Mouse (Mus musculus) layer of hippocampus, postnatal 10 days (tissue): ENCODE data around the gene 2210011C24Rik. TPM values are rescaled to one million over a fixed set of nuclear protein-coding genes. Genes with fewer than 3 reads are reported as not detected.

Experiments used
- DNase-seq, 2 experiments: peaks; one replicate each; pipeline ENCODE4 v3.0.0; 2021; ENCODE audit warnings: low spot score in 2 of 2
- long read RNA-seq: library from polyadenylated mRNA; stranded (forward); transcript quantifications from one replicate; pipeline ENCODE4 v2.0.0, GENCODE M21; 2023
- total RNA-seq, 2 experiments: library from RNA; stranded (reverse); gene quantifications; 2 replicates each; pipeline ENCODE4 v1.2.3; 2021

Gene 2210011C24Rik
- not detected for total RNA-seq
- long read RNA-seq: 0 reads

DNA sequence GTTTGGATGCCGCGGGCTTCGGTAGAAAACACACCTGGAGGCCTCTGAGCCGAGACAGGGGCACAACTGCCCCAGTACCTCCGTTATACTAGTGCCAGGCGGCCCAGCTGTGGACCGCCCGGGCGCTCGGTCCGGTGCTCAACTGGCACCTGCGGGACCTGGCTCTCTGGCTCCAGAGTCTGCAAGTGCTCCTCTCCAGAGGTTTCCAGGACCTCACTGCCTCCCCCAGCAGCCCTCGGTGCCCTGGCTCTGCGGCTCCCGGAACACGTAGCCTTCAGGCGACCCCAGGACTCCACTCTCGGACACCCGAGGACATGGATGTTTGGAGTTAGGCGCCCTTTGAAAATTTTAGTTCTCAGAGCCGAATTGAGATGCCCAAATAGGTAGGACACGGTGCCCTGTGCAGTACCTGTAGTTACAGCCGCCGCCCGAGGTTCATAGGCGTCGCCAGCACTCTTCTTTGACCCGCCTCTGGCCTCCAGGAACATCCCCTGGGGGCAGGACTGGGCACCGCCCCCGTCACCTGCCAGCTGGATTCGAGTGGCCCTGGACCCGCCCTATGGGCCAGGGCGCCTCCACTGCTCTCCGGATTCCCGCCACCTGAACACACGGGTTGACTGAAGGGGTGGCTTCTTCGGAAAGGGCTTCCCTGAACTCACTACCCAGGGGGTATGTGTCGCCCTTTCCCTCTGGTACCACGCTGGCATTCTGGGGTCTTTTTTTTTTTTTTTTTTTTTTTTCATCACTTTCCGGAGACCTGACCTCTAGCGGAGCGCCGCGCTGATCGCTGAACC lies at the start of gene 2210011C24Rik:
Gene 2210011C24Rik, minus strand, starts transcription at position 467 of the 794 bp plus-strand sequence.
- DNase-seq: no peak

DNA sequence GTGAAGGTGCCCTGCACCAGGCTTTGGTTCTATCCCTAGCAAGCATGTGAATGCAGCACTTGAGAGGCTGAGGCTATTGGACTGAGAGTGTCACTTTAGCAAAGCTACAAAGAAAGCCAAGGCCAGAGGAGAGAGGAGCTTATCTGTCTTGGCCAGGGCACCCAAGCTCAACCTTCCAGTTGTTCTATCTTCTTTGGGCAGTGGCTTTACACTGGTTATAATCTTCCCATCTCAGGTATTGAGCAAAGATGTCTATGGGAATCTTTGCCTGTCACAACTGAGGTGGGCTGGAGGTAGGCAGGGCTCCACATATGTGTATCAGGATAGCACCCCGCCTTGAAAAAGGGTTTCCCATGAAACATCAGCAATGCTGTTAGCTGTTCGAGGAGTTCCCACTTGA lies 48.3 kb upstream of the 2210011C24Rik start:
- DNase-seq: no peak

GRCm38 (mm10) chr8:84059226-84059625 lies 47.3 kb upstream of the 2210011C24Rik start:
- DNase-seq: no peak

- no peak for DNase-seq
Measured at GRCm38 (mm10) chr8:84057827-84058226, 45.9 kb upstream of the 2210011C24Rik start.

- no peak for DNase-seq
Measured at GRCm38 (mm10) chr8:84053229-84053628, 41.3 kb upstream of the 2210011C24Rik start.

GRCm38 (mm10) chr8:84052746-84053145 lies 40.8 kb upstream of the 2210011C24Rik start:
- no peak for DNase-seq

- DNase-seq: no peak
Measured at GRCm38 (mm10) chr8:84048171-84048570, 36.2 kb upstream of the 2210011C24Rik start.

GRCm38 (mm10) chr8:84046505-84046904 lies 34.5 kb upstream of the 2210011C24Rik start:
- no peak for DNase-seq

DNA sequence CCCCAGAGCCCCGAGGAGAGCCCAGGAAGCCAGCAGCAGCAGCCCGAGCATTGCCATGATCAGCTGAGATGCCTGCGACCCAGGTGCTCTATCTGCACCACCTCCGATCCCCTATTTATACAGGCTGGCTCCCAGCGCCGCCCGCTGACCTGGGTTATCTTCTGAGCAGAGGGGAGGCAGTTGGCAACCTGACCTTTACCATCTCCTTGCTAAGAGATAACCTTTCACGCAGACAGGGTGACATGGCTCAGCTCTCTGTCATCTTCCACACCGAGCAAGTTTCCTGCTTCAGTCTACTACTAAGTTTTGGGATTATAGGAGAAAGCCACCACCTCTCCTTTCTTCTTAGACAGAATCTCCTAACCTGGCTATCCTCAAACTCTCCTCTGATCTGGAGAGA lies 32.9 kb upstream of the 2210011C24Rik start, which contains the start of gene Rln3:
Gene Rln3, minus strand, starts transcription at position 101 of the 400 bp plus-strand sequence.
- no peak for DNase-seq

GRCm38 (mm10) chr8:84044103-84044502 lies 32.1 kb upstream of the 2210011C24Rik start:
- DNase-seq: no peak

GRCm38 (mm10) chr8:84042948-84043342 lies 31.0 kb upstream of the 2210011C24Rik start:
- peak in 1 of 2 experiments; percentile 34 for DNase-seq

- peak; percentile 59 to 66 for DNase-seq
Measured at GRCm38 (mm10) chr8:84042066-84042947, 30.3 kb upstream of the 2210011C24Rik start, which contains the start of gene Il27ra. Gene Il27ra (minus strand): TSS chr8:84042589.

DNA sequence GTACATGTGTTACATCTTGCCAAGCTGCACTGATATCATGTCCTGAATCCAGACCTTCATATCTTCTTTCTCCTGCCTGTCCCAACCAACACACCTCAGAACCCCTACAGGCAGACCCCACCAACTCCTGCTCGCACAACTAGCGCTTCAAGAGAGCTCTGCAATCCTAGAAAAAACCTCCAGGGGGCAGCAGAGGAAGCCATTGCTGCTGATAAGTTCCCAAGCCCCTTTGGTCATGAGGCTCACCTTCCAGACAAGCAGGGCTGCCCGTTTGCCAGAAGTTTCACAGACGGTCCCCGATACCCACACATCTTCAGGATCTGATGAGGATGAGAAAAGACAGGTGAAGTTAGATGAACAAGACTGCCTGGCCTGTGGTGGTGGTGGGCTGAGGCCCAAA lies 27.1 kb upstream of the 2210011C24Rik start:
- peak; percentile 84 to 85 for DNase-seq

DNA sequence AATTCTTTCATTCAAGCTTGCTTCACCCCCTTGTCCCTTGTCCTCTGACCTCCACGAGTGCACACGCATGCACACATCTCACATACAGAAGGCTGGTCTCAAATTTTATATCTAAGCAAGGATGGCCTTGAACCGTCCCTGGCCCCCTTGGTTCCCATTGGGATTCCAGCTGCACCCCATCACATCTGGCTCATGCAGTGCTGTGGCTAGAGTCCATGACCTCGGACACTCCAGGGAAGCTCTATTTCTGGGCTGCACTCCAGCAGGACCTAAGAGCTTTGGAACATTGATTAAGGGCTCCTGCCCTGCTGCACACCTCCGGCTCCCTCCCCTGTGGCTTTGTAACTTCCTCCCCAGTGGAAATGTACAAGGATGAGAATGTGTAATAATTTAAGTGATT lies 26.0 kb upstream of the 2210011C24Rik start:
- DNase-seq: no peak

DNA sequence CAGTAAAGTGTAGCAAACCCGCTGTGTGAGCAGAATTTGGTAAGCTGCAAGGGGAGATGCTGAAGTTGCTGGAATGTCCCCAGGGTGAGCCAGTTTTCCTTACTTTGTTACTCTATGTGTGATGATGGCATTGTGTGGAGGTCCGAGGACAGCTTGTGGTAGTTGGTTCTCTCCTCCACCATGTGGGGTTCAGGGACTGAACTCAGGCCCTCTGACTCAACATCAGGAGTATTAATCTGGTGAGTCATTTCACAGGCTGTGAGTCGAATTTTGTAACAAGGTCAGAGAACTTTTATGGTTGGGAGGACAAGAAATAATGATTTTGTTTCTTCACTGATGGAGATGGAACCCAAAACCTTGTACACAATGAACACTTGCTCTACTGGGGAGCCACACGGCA lies 20.8 kb upstream of the 2210011C24Rik start:
- no peak for DNase-seq

DNA sequence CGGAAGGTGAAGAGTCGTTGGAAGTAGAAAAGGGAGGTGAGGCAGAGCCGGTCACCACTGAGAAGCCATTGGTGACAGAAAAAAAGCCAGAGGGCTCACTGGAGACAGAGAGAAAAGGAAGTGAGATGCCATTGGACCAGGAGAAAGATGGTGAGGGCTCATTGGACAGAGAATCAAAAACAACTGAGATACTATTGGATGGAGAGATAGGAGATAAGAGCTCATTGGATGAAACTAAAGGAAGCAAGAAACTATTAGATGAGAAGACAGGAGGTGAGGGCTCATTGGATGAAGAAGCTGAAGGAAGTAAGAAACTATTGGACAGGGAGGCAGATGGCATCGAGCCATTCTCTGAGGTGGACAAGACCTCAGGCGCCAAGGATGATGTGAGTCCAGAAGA lies 17.3 kb upstream of the 2210011C24Rik start:
- no peak for DNase-seq

DNA sequence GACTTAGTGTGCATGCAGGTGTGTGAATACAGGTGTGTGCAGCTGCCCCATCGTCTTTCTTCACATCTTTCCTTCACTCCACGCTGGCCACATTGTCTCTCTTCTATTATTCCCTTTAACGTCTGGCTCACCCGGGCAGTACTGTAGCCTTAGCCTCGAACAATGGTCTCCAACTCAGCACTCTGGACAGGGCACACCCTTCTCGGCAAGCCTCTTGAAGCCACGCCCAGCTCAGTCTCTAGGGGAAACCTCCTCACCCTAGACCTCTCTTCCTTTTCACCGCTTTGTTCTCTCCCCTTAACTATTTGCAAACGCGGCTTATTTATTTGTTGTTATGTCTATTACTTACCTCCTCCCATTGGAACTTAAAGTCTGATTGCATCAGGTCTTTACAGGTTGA lies 15.5 kb upstream of the 2210011C24Rik start:
- DNase-seq: no peak

- peak; percentile 53 to 67 for DNase-seq
Measured at GRCm38 (mm10) chr8:84025863-84026262, 13.9 kb upstream of the 2210011C24Rik start.

DNA sequence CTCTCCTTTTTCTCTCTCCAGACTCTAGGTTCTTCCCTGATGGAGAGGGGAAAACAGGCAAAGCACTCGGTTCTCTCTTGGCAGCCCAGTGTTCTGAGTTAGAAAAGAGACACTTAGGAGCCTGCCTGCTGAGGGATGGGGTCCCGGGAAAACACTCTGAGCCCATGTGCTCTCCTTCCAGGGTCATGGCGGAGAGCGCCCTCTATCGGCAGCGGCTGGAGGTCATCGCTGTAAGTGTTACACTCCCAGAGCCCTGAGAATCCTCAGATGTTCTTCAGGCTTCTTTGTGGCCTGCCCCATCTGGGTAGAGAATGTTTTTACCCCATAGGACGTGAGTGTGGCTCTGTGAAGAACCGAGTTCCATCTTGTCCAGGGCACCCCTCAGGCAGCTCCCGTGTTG lies 12.2 kb upstream of the 2210011C24Rik start:
- peak; percentile 63 to 65 for DNase-seq

DNA sequence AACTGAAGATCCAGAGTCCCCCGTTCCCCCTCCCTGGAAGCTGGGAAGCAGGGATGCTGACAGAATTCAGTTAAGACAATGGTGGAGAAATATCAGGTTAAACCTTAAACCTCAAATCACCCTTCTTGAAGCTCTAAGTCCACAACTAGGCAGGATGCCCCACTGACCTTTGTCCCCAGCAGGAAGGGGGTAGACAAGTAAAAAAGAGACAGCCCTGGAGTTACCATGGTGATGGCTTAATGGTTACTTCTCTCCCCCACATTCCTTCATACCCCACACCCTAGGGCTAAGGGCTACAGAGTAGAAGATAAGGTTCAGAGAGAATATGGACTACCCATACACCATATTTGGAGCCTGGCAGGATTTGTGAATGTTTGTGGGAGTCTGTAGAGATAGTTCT lies 11.7 kb upstream of the 2210011C24Rik start:
- DNase-seq: no peak

- no peak for DNase-seq
Measured at GRCm38 (mm10) chr8:84023085-84023484, 11.1 kb upstream of the 2210011C24Rik start.

GRCm38 (mm10) chr8:84021569-84021968 lies 9.6 kb upstream of the 2210011C24Rik start:
- no peak for DNase-seq
